Mouse (Mus musculus) sigmoid colon, adult 10 weeks (tissue): ENCODE measurements around the gene Leng8. TPM values are rescaled to one million over a fixed set of nuclear protein-coding genes. Genes with fewer than 3 reads are reported as not detected.

Experiments used
- polyA plus RNA-seq: library from polyadenylated mRNA; stranded (reverse); fragments of 350-450 nt; fragmentation: Illumina TruSeq; extraction: RNeasy Lipid Tissue Mini Kit (QIAGEN cat#74804); gene quantifications from one replicate; pipeline ENCODE4 v1.2.3, GENCODE M21; 2014; ENCODE audit warnings: low read depth, low replicate concordance

Gene Leng8
- polyA plus RNA-seq: 48.4 TPM

GRCm38 (mm10) chr7:4136771-4137531 lies at the start of gene Leng8:
Leng8 (plus strand) TSS chr7:4137039.

GRCm38 (mm10) chr7:4119344-4119902 lies 17.4 kb upstream of the Leng8 start, which contains the start of gene Ttyh1:
Ttyh1 (plus strand) TSS chr7:4119408.

GRCm38 (mm10) chr7:4150059-4150541 lies 13.3 kb downstream of the Leng8 start, which contains the start of gene Leng9:
Leng9 (minus strand) TSS chr7:4150374.

DNA sequence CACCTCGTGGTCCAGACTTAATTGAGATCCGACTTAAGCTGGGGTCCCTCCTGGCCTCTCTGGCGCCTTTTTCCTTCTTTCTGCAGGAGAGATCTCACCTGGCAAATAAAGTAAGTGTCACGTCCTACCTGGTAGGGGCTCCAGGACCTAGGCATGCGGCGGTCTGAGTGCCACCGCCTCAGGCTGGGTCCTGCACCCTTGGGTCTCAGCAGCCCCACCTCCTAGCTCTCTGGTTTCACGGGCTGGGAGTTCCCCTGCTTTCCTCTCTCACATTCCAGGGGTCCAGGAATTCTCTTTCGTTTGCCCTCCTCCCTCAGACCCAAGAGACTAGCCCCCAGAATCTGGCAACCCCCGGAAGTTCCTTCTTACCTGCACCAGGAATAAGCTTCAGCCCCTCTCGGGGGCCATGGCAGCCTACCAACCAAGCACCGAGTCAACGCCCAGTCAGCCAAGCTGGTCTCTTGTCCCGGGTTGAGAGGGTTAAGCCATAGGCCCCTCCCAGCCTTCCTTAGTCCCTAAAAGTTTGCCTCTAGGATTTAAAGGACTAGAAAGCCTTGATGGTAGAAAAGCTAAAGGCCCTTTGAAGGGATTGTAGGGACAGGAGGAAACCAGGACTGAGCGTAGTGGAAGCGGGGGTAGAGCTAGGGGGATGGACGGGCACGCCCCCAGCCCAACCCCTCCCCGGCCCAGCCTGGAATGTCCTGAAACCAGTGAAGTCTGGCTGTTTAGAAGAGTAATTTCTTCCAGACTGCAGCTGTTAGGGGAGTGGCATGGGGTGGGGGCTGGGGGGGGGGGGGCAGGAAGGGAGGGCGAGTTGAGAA lies 27.5 kb downstream of the Leng8 start, which contains the start of gene Cdc42ep5:
Gene Cdc42ep5, minus strand, starts transcription at position 771 of the 821 bp plus-strand sequence.

Other genes starting within 250 kb of the Leng8 start
- 0.28 TPM for gene Gm14548, start 238.9 kb upstream of the Leng8 start, polyA plus RNA-seq
- 0.50 TPM for gene Lilra6, start 221.5 kb upstream of the Leng8 start, polyA plus RNA-seq
- 10.2 TPM for gene Lair1, start 73.8 kb upstream of the Leng8 start, polyA plus RNA-seq
- 5.6 TPM for gene Ttyh1, start 17.6 kb upstream of the Leng8 start, polyA plus RNA-seq
- gene Leng9, start 13.3 kb downstream of the Leng8 start, polyA plus RNA-seq: 4.1 TPM
- 4.9 TPM for gene Cdc42ep5, start 27.8 kb downstream of the Leng8 start, polyA plus RNA-seq
- 2.7 TPM for gene Lilra5, start 100.7 kb downstream of the Leng8 start, polyA plus RNA-seq
- 0.69 TPM for gene Ncr1, start 200.7 kb downstream of the Leng8 start, polyA plus RNA-seq